Mouse (Mus musculus) embryonic fibroblast, embryonic 13.5 days (primary cell): ENCODE results near the gene Daam1. TPM values are rescaled to one million over a fixed set of nuclear protein-coding genes. Genes with fewer than 3 reads are reported as not detected.

Source experiments
- H3K27ac ChIP-seq: 2 replicates; pipeline ENCODE4 v1.5.1; 2012; ENCODE audit warnings: low read length, control low read depth, inconsistent platforms; ENCODE audit not compliant: insufficient read depth
- H3K4me1 ChIP-seq: 2 replicates; pipeline ENCODE4 v1.6.1; 2011; ENCODE audit warnings: low read length; ENCODE audit not compliant: control insufficient read depth, insufficient read depth
- H3K4me3 ChIP-seq: 2 replicates; pipeline ENCODE4 v1.5.1; 2011; ENCODE audit warnings: mild to moderate bottlenecking, control low read depth, low read length; ENCODE audit not compliant: insufficient read depth
- CTCF ChIP-seq: IDR thresholded peaks from 2 replicates; pipeline ENCODE4 v1.5.1; 2011; ENCODE audit warnings: mild to moderate bottlenecking, control low read depth, low read length, moderate library complexity, borderline replicate concordance; ENCODE audit not compliant: insufficient read depth
- POLR2A ChIP-seq: IDR thresholded peaks from 2 replicates; pipeline ENCODE4 v1.6.1; 2011; ENCODE audit warnings: low read depth, mild to moderate bottlenecking, control low read depth, low read length, moderate library complexity
- polyA plus RNA-seq: library from polyadenylated mRNA; stranded (reverse); fragments of >200 nt; gene quantifications from 2 replicates; pipeline ENCODE4 v1.2.4, GENCODE M21; 2011; ENCODE audit warnings: low read depth; ENCODE audit not compliant: missing spikeins, insufficient read length

Daam1 gene
- polyA plus RNA-seq, 1 experiment, result 23.8 TPM

- no peak overlapping the region for H3K27ac ChIP-seq
These were observed 126.1 kb downstream of the Daam1 start for GRCm38 (mm10) chr12:71956980-71957379.

GRCm38 (mm10) chr12:71957496-71957895 lies 126.6 kb downstream of the Daam1 start:
- TF ChIP-seq POLR2A (no peak), CTCF (no peak)
- H3K4me1 ChIP-seq, result no peaks in the 10 kb centered on the region
- no peak overlapping the region for H3K4me3 ChIP-seq
- no peak overlapping the region for H3K27ac ChIP-seq

More at GRCm38 (mm10) chr12:71956980-71957379, 126.1 kb downstream of the Daam1 start:
- H3K4me1 ChIP-seq, result no peaks in the 10 kb centered on the region
- no peak overlapping the region for H3K4me3 ChIP-seq
- no peak for TF ChIP-seq CTCF
- no peak for TF ChIP-seq POLR2A

DNA sequence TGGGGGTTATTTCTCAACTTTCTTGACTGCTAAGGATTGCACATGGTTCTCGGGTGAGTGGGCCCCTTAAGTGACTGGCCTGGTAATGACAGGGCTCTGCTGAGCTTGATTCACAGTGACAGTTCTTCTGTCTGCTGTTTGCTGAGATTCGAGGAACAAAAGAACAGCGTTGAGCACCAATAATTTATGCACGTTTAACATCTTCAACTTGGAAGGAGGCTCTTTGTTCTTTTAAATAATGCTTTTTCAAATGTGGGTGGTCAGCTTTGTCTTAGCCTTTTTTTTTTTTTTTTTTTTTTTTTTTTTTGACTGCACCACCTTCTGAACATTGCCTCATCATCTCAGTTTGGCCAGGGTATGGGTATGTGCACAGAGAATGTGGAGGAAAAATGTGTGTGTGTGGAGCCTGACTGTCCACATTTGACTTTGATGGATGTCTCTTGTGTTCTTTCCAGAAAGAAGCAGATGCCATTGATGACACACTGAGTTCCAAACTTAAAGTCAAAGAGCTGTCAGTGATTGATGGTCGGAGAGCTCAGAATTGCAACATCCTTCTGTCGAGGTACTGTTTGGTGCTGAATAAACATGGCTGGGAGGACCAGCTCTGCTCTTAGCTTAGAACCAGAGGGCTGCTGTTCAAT lies 128.6 kb downstream of the Daam1 start:
- TF ChIP-seq POLR2A, result no peak
- no peak for TF ChIP-seq CTCF
- Histone ChIP-seq H3K27ac (0 out of 2 replicates have a peak overlapping the region, but pooled peaks have one; percentile 18), H3K4me1 (no peaks in the 10 kb centered on the region), H3K4me3 (no peak overlapping the region)

DNA sequence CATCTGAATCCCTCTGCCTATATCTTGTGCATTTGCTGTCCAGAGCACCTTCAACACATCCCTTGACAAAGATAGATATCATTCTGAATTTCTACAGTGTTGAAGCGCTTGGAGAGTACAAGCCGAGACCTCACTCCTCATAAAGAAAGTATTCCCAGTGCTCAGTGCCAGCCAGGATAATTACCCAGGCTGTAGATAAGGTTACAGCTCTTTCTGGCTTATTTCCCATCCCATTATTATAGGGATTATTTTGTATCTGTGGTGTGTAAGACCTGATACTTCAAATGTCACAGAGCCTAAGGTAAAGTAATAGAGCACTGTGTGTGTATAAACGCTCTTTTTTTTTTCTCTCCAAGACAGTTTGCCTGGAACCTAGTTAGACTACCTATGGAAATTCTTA lies 130.8 kb downstream of the Daam1 start:
- no peaks in the 10 kb centered on the region for H3K4me1 ChIP-seq
- TF ChIP-seq CTCF, result no peak
- no peak for TF ChIP-seq POLR2A
- no peak overlapping the region for H3K27ac ChIP-seq
- no peak overlapping the region for H3K4me3 ChIP-seq

- H3K4me1 ChIP-seq, result no peaks in the 10 kb centered on the region
- no peak overlapping the region for H3K4me3 ChIP-seq
- no peak overlapping the region for H3K27ac ChIP-seq
- no peak for TF ChIP-seq POLR2A
- no peak for TF ChIP-seq CTCF
These were observed 131.7 kb downstream of the Daam1 start for GRCm38 (mm10) chr12:71962616-71963015.

DNA sequence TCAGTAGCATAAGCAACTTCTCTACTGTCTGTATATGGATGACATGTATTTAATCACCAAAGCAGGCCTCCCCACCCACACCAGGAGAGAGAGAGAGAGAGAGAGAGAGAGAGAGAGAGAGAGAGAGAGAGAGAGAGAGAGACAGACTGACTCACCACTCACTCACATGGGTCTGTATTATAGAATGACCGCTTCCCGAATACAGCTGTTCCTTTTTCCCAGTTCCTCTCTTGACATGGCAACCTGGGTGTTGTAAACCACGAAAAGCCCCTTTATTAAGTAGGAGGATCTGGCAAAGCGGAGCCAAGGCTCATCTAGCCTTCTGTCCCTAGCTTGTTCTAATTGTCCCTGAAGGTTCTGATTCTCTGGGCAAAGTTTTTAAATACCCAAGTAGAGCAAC lies 137.7 kb downstream of the Daam1 start:
- no peak for TF ChIP-seq POLR2A
- no peak for TF ChIP-seq CTCF
- H3K4me1 ChIP-seq, result peaks cover 4% of the 10 kb centered on the region
- no peak overlapping the region for H3K4me3 ChIP-seq
- no peak overlapping the region for H3K27ac ChIP-seq

GRCm38 (mm10) chr12:71969022-71969421 lies 138.1 kb downstream of the Daam1 start:
- no peak overlapping the region for H3K27ac ChIP-seq
- peaks cover 4% of the 10 kb centered on the region for H3K4me1 ChIP-seq
- TF ChIP-seq CTCF (no peak), POLR2A (no peak)
- no peak overlapping the region for H3K4me3 ChIP-seq

DNA sequence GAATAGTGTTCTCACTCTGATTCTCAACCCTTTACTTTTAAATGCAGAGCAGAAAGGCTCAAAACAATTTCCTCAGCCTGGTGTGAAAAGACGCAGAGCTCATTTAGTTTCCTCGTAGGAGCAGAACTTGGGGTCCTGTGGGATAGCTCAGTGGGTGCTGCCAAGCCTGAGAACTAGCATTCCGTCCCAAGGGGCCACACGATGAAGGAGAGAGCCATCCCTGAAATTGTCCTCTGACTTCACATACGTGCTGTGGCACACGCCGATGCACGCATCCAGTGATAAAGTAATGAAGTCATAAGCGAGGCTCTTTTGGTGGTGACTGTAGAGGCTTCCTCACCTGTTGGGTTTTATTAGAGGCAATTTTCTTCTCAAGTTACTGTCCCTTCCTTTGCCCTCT lies 138.6 kb downstream of the Daam1 start:
- H3K4me3 ChIP-seq, result no peak overlapping the region
- no peak overlapping the region for H3K27ac ChIP-seq
- peaks cover 4% of the 10 kb centered on the region for H3K4me1 ChIP-seq
- no peak for TF ChIP-seq CTCF
- no peak for TF ChIP-seq POLR2A

GRCm38 (mm10) chr12:71969941-71970629 lies 139.2 kb downstream of the Daam1 start:
- TF ChIP-seq CTCF, result no peak
- no peak for TF ChIP-seq POLR2A
- peaks cover 4% of the 10 kb centered on the region for H3K4me1 ChIP-seq
- 0 out of 2 replicates have a peak overlapping the region, but pooled peaks have one; percentile 37 for H3K27ac ChIP-seq
- H3K4me3 ChIP-seq, result no peak overlapping the region

DNA sequence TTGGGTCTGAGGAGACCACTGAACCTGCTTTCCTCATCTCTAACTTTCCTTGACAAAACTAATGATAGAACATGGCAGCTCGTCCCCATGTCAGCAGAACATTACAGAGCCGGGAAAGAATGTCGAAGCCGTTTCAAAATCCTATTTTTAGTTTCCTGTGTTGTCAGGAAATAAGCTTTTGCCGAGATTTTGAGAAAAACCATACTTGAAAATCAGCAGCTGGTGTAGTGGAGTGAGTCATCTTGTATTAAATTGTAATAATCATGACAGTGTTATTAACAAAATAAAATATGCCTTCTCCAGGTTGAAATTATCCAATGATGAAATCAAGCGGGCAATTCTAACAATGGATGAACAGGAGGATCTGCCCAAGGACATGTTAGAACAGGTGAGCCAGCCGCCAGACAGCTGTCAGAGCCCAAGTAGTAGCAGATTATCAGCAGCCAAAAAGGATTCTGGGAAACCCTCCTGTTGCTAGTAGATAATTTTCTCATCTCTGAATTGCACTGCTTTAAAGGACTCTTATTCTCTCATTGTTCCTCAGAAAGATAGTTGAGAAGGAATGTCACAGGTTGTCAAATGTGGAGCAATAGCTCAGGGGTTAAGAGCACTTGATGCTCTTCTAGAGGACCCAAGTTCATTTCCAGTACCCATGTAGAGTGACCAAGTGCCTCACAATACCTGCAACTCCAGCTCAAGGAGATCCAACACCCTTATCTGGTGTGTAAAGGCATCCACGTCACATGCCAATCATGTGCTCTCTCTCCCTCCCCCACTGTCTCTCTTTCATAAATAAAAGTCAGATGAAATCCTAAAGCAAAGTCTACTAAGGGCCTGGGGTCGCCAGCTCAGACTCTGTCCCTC lies 140.1 kb downstream of the Daam1 start:
- peaks cover 4% of the 10 kb centered on the region for H3K4me1 ChIP-seq
- TF ChIP-seq CTCF, result no peak
- no peak for TF ChIP-seq POLR2A
- H3K27ac ChIP-seq, result 0 out of 2 replicates have a peak overlapping the region, but pooled peaks have one; percentile 37
- no peak overlapping the region for H3K4me3 ChIP-seq
